Mouse (Mus musculus) myocyte (in vitro differentiated cells): ENCODE results near the gene Nos1. TPM values are rescaled to one million over a fixed set of nuclear protein-coding genes. Genes with fewer than 3 reads are reported as not detected.

Experiments used
- H3K27me3 ChIP-seq: one replicate; pipeline ENCODE4 v1.6.1; 2011; ENCODE audit not compliant: control insufficient read depth, insufficient read depth, insufficient read length
- H3K36me3 ChIP-seq: one replicate; pipeline ENCODE4 v1.6.1; 2011; ENCODE audit not compliant: control insufficient read depth, insufficient read depth
- H3K4me2 ChIP-seq: one replicate; pipeline ENCODE4 v1.6.1; 2011; ENCODE audit warnings: low read depth, control low read depth
- H3K4me3 ChIP-seq: one replicate; pipeline ENCODE4 v1.5.1; 2011; ENCODE audit warnings: mild to moderate bottlenecking, control low read depth, moderate library complexity
- H3K79me2 ChIP-seq: one replicate; pipeline ENCODE4 v1.6.1; 2011; ENCODE audit not compliant: control insufficient read depth, insufficient read depth
- H3ac ChIP-seq: one replicate; pipeline ENCODE4 v1.6.1; 2011; ENCODE audit not compliant: control insufficient read depth, insufficient read length
- CEBPB ChIP-seq: IDR thresholded peaks from 2 replicates; pipeline ENCODE4 v1.6.1; 2011; ENCODE audit warnings: mild to moderate bottlenecking, moderate library complexity; ENCODE audit not compliant: poor library complexity, insufficient read depth, severe bottlenecking
- E2F4 ChIP-seq: IDR thresholded peaks from one replicate; pipeline ENCODE4 v1.6.1; 2011; ENCODE audit warnings: mild to moderate bottlenecking, control low read depth, moderate library complexity; ENCODE audit not compliant: insufficient read depth
- MAX ChIP-seq: IDR thresholded peaks from one replicate; pipeline ENCODE4 v1.6.1; 2011; ENCODE audit warnings: low read depth, mild to moderate bottlenecking, control low read depth
- MYOD1 ChIP-seq, 3 experiments: IDR thresholded peaks; one replicate each; pipeline ENCODE4 v1.6.1; 2011; ENCODE audit warnings: control low read depth in 2 of 3, low read depth in 2 of 3, mild to moderate bottlenecking in 2 of 3, moderate library complexity in 1 of 3; ENCODE audit not compliant: insufficient read length in 2 of 3, control insufficient read depth in 1 of 3
- MYOG ChIP-seq, 3 experiments: IDR thresholded peaks; one replicate each; pipeline ENCODE4 v1.6.1; 2011; ENCODE audit warnings: control low read depth in 2 of 3, low read depth in 2 of 3, mild to moderate bottlenecking in 2 of 3; ENCODE audit not compliant: insufficient read length in 2 of 3, control insufficient read depth in 1 of 3, insufficient read depth in 1 of 3
- POLR2A ChIP-seq: IDR thresholded peaks from one replicate; pipeline ENCODE4 v1.6.1; 2011; ENCODE audit warnings: low read depth, mild to moderate bottlenecking, control low read depth, moderate library complexity; ENCODE audit not compliant: insufficient read length
- POLR2AphosphoS2 ChIP-seq: IDR thresholded peaks from one replicate; pipeline ENCODE4 v1.6.1; 2011; ENCODE audit warnings: low read depth, control low read depth; ENCODE audit not compliant: insufficient read length
- REST ChIP-seq: IDR thresholded peaks from one replicate; pipeline ENCODE4 v1.6.1; 2011; ENCODE audit warnings: mild to moderate bottlenecking, control low read depth, moderate library complexity; ENCODE audit not compliant: insufficient read depth, insufficient read length
- SRF ChIP-seq: IDR thresholded peaks from one replicate; pipeline ENCODE4 v1.6.1; 2011; ENCODE audit warnings: low read depth; ENCODE audit not compliant: control insufficient read depth, insufficient read length
- TCF12 ChIP-seq: IDR thresholded peaks from one replicate; pipeline ENCODE4 v1.6.1; 2011; ENCODE audit warnings: mild to moderate bottlenecking, control low read depth; ENCODE audit not compliant: poor library complexity, insufficient read depth, severe bottlenecking
- TCF3 ChIP-seq: IDR thresholded peaks from one replicate; pipeline ENCODE4 v1.6.1; 2011; ENCODE audit warnings: low read depth, control low read depth; ENCODE audit not compliant: insufficient read length
- USF1 ChIP-seq: IDR thresholded peaks from one replicate; pipeline ENCODE4 v1.6.1; 2011; ENCODE audit warnings: low read depth, mild to moderate bottlenecking, control low read depth, moderate library complexity
- polyA plus RNA-seq: library from polyadenylated mRNA; unstranded; fragments of >200 nt; fragmentation: generic; extraction: Trizol; gene quantifications from one replicate; pipeline ENCODE4 v1.2.1, GENCODE M21; 2012; ENCODE audit warnings: missing spikeins

Nos1 gene
- polyA plus RNA-seq = 0.30 TPM

GRCm38 (mm10) chr5:117780681-117781080 lies at the start of gene Nos1:
Nos1 (plus strand) TSS chr5:117781032.
- no peaks in the 10 kb centered on the region for H3K27me3 ChIP-seq
- TF ChIP-seq MYOG (IDR thresholded peaks at IDR 0.05; ENCODE audit: control insufficient read depth in 1 of 3, insufficient read depth in 1 of 3, insufficient read length in 2 of 3, low read depth in 2 of 3) (no peak), REST (no peak), USF1 (no peak), MAX (no peak)

GRCm38 (mm10) chr5:117731311-117731710 lies 49.5 kb upstream of the Nos1 start:
- TF ChIP-seq POLR2A (no peak), CEBPB (no peak), SRF (no peak), TCF3 (no peak), E2F4 (no peak), MYOD1 (IDR thresholded peaks at IDR 0.05; ENCODE audit: control insufficient read depth in 1 of 3, insufficient read length in 2 of 3, low read depth in 2 of 3) (no peak), MAX (no peak), POLR2AphosphoS2 (no peak), REST (no peak), MYOG (IDR thresholded peaks at IDR 0.05; ENCODE audit: control insufficient read depth in 1 of 3, insufficient read depth in 1 of 3, insufficient read length in 2 of 3, low read depth in 2 of 3) (no peak), USF1 (no peak), TCF12 (no peak)
- no peaks in the 10 kb centered on the region for H3K27me3 ChIP-seq
- H3K4me2 ChIP-seq = no peak overlapping the region
- no peaks in the 10 kb centered on the region for H3K79me2 ChIP-seq
- H3K36me3 ChIP-seq = no peaks in the 10 kb centered on the region
- H3ac ChIP-seq = no peak overlapping the region
- no peak overlapping the region for H3K4me3 ChIP-seq

More at GRCm38 (mm10) chr5:117780681-117781080, at the start of gene Nos1:
- no peak within 1 kb of the TSS for H3K4me3 ChIP-seq
- no peak within 1 kb of the TSS for H3K4me2 ChIP-seq
- H3K79me2 ChIP-seq = no peaks in the 10 kb centered on the region
- no peak within 1 kb of the TSS for H3ac ChIP-seq
- no peaks in the 10 kb centered on the region for H3K36me3 ChIP-seq

DNA sequence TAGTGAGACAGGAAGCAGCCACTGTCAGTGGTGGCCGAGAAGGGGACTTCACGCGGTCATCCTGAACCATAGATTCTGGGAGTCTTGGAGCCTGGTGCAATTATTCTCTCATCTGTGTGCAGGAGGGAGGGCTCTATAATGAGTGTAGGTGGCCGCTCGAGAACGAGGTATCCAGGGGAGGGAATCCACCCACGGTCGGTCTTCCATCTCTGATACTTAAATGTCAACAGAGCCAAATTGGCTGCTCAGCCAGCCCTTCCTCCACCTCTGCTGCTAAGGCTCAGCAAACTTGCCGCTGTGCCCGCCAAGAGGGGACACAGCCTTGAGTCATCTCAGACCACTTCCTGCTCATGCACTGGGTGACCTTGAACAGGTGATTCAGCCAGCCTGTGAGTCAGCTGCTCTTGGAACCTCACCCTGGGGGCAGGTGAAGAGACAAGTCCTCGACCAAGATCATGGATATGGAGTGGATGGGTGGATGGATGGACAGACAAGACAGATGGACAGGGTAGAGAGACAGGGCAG lies 36.1 kb upstream of the Nos1 start:
- H3K36me3 ChIP-seq = no peaks in the 10 kb centered on the region
- H3K4me2 ChIP-seq = no peak overlapping the region
- H3K27me3 ChIP-seq = no peaks in the 10 kb centered on the region
- H3ac ChIP-seq = no peak overlapping the region
- TF ChIP-seq CEBPB (no peak), E2F4 (no peak), REST (no peak), MYOD1 (IDR thresholded peaks at IDR 0.05; ENCODE audit: control insufficient read depth in 1 of 3, insufficient read length in 2 of 3, low read depth in 2 of 3) (no peak), MAX (no peak), POLR2AphosphoS2 (no peak), MYOG (IDR thresholded peaks at IDR 0.05; ENCODE audit: control insufficient read depth in 1 of 3, insufficient read depth in 1 of 3, insufficient read length in 2 of 3, low read depth in 2 of 3) (no peak)
- no peaks in the 10 kb centered on the region for H3K79me2 ChIP-seq
- no peak overlapping the region for H3K4me3 ChIP-seq

- H3K27me3 ChIP-seq = no peaks in the 10 kb centered on the region
- no peaks in the 10 kb centered on the region for H3K79me2 ChIP-seq
- H3ac ChIP-seq = no peak overlapping the region
- H3K36me3 ChIP-seq = no peaks in the 10 kb centered on the region
- TF ChIP-seq USF1 (no peak), POLR2A (no peak), MYOD1 (IDR thresholded peaks at IDR 0.05; ENCODE audit: control insufficient read depth in 1 of 3, insufficient read length in 2 of 3, low read depth in 2 of 3) (no peak), E2F4 (no peak), MYOG (IDR thresholded peaks at IDR 0.05; ENCODE audit: control insufficient read depth in 1 of 3, insufficient read depth in 1 of 3, insufficient read length in 2 of 3, low read depth in 2 of 3) (no peak), SRF (no peak), TCF12 (no peak)
- H3K4me3 ChIP-seq = no peak overlapping the region
- no peak overlapping the region for H3K4me2 ChIP-seq
These were observed 31.5 kb upstream of the Nos1 start for GRCm38 (mm10) chr5:117749353-117749752.

DNA sequence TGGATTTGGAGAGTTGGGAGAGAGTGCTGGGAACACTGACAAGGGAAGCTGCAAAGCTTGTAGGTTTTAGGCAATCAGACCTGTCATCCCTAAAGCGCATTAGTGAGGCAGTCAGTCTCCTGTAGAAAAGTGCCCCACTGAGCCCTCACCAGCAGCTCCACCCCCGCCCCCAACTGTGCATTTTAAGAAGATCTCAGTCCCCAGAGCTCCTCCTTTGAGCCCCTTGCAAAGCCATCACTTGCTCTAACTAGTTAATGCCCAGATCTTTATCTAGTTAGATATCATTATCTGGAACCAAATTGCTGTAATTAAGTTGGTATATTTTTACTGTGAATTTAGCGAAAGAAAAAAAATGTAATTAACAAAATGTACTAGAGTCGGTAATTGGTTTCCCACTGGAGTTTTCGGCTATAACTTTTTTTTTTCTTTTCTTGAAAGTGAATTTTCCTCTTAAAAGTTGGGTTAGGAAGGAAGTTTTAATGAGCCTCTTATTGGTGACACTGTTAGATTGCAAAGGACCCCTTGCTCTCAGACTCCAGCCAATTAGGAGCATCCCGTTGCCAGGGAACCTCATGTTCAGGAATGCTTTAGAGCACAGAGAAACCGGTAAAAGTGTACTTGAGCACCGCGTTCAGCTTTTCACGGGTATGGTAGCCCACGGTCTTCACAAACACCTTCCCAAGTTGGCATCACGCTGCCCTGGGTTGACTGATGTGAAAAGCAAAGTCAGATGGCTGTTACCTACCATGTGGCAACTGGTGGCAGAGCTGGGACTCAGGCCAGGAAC lies 22.9 kb upstream of the Nos1 start:
- no peak overlapping the region for H3ac ChIP-seq
- H3K4me3 ChIP-seq = no peak overlapping the region
- no peaks in the 10 kb centered on the region for H3K79me2 ChIP-seq
- H3K4me2 ChIP-seq = no peak overlapping the region
- H3K36me3 ChIP-seq = no peaks in the 10 kb centered on the region
- TF ChIP-seq TCF12 (no peak), TCF3 (no peak), POLR2AphosphoS2 (no peak), REST (no peak), USF1 (no peak), SRF (no peak), CEBPB (no peak), MAX (no peak), POLR2A (no peak), MYOD1 (IDR thresholded peaks at IDR 0.05; ENCODE audit: control insufficient read depth in 1 of 3, insufficient read length in 2 of 3, low read depth in 2 of 3) (no peak), E2F4 (no peak), MYOG (IDR thresholded peaks at IDR 0.05; ENCODE audit: control insufficient read depth in 1 of 3, insufficient read depth in 1 of 3, insufficient read length in 2 of 3, low read depth in 2 of 3) (no peak)
- no peaks in the 10 kb centered on the region for H3K27me3 ChIP-seq
